Mouse (Mus musculus): ENCODE data around the gene Map4k2. TPM values are rescaled to one million over a fixed set of nuclear protein-coding genes. Genes with fewer than 3 reads are reported as not detected.
A peak's percentile ranks its signal among the peaks of the same experiment; 100 is the strongest.
"Not testable (repeated sequence)": the region's sequence is repeated elsewhere in the genome, so short reads cannot be mapped to it uniquely, and the experiment has no call there.

Gene Map4k2
- polyA plus RNA-seq, 1 experiment: 110 TPM

DNA sequence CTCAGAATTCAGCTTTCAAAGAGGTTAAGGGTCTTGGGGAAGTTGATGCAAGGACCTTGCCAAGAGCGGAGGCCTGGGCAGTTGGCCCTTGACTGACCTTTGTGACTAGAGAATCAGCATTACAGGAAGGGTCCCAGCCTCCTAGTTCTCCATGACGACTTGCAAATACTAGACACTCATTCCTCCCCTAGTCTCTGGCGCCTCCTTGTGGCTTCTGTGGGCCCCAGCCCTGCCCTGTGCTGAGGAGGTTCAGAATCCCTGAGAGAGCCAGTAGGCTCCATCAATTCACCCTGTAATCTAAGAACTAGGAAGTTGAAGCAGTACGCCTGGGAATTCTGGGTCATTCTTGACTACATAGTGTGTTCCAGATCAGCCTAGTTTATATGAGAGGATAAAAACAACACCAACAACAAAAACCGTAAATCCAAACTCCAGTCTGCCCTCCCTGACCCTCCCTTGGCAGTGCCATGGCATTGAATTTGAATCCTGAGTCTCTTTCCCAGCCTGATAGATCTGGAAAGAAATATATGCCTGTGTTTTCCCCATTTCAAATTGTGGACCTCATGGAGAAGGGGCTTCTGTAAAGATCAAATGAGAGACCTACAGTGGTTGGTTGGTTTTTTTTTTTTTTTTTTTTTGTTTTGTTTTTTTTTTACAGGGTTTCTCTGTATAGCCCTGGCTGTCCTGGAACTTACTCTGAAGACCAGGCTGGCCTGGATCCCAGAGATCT is 36.0 kb upstream of the Map4k2 start:
- DNase-seq (ENCODE audit: low read depth): peak; percentile 85
- TF ChIP-seq CTCF (IDR thresholded peaks at IDR 0.05; ENCODE audit: borderline replicate concordance, extremely low read depth, insufficient read depth, insufficient read length): peak; percentile 90
- TF ChIP-seq POLR2A (IDR thresholded peaks at IDR 0.05; ENCODE audit: borderline replicate concordance, extremely low read depth, insufficient read depth, insufficient read length, poor library complexity, severe bottlenecking): no peak

- DNase-seq (ENCODE audit: low read depth): no peak
- no peak for TF ChIP-seq CTCF (IDR thresholded peaks at IDR 0.05; ENCODE audit: borderline replicate concordance, extremely low read depth, insufficient read depth, insufficient read length)
- TF ChIP-seq POLR2A (IDR thresholded peaks at IDR 0.05; ENCODE audit: borderline replicate concordance, extremely low read depth, insufficient read depth, insufficient read length, poor library complexity, severe bottlenecking): no peak
Measured at GRCm38 (mm10) chr19:6305517-6306115, 35.3 kb upstream of the Map4k2 start.

- TF ChIP-seq CTCF (IDR thresholded peaks at IDR 0.05; ENCODE audit: borderline replicate concordance, extremely low read depth, insufficient read depth, insufficient read length) (no peak), POLR2A (IDR thresholded peaks at IDR 0.05; ENCODE audit: borderline replicate concordance, extremely low read depth, insufficient read depth, insufficient read length, poor library complexity, severe bottlenecking) (no peak)
- DNase-seq (ENCODE audit: low read depth): peak; percentile 75
Measured at GRCm38 (mm10) chr19:6306137-6306551, 34.8 kb upstream of the Map4k2 start, which contains the start of gene Cdc42bpg. TSS of gene Cdc42bpg (plus strand) at chr19:6306456.

GRCm38 (mm10) chr19:6306586-6306985 is 34.3 kb upstream of the Map4k2 start:
- no peak for TF ChIP-seq POLR2A (IDR thresholded peaks at IDR 0.05; ENCODE audit: borderline replicate concordance, extremely low read depth, insufficient read depth, insufficient read length, poor library complexity, severe bottlenecking)
- peak; percentile 66 for TF ChIP-seq CTCF (IDR thresholded peaks at IDR 0.05; ENCODE audit: borderline replicate concordance, extremely low read depth, insufficient read depth, insufficient read length)
- DNase-seq (ENCODE audit: low read depth): peak; percentile 72

- TF ChIP-seq POLR2A (IDR thresholded peaks at IDR 0.05; ENCODE audit: borderline replicate concordance, extremely low read depth, insufficient read depth, insufficient read length, poor library complexity, severe bottlenecking) (no peak), CTCF (IDR thresholded peaks at IDR 0.05; ENCODE audit: borderline replicate concordance, extremely low read depth, insufficient read depth, insufficient read length) (no peak)
- DNase-seq (ENCODE audit: low read depth): no peak
Measured at GRCm38 (mm10) chr19:6307733-6308531, 33.0 kb upstream of the Map4k2 start.

DNA sequence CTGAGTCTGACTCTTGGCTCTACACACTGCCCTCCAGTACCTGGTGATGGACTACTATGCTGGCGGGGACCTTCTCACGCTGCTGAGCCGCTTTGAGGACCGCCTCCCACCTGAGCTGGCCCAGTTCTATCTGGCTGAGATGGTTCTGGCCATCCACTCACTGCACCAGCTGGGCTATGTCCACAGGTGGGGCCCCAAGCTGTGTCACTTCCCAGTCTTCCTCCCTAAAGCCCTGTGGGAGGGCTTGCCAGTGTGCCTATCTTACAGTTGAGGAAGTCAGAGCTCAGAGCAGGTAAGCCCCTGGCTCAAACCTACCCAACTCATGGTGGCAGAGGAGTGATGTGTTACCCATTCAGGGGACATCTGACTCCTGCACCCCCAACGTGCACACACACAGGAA is 30.8 kb upstream of the Map4k2 start:
- no peak for TF ChIP-seq CTCF (IDR thresholded peaks at IDR 0.05; ENCODE audit: borderline replicate concordance, extremely low read depth, insufficient read depth, insufficient read length)
- TF ChIP-seq POLR2A (IDR thresholded peaks at IDR 0.05; ENCODE audit: borderline replicate concordance, extremely low read depth, insufficient read depth, insufficient read length, poor library complexity, severe bottlenecking): no peak
- DNase-seq (ENCODE audit: low read depth): no peak

- DNase-seq (ENCODE audit: low read depth): not testable (repeated sequence)
Measured at GRCm38 (mm10) chr19:6311783-6312182, 29.2 kb upstream of the Map4k2 start.

DNA sequence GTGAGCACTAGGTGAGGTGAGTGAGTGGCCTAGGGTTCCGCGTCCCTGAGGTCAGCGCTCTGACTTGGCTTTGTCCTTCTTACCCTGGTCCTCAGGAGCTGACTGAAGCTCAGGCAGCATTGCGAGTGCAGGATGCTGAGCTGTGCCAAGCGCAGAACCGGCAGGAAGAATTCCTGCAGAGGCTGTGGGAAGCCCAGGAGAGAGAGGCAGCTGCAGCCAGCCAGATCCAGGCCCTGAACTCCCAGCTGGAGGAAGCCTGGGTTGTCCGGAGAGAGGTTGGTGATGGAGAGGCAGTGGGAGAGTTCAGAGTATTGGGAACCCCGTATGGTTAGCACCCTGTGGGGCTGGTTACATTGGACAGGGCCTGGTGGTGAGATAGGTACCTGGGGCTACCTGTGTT is 27.1 kb upstream of the Map4k2 start:
- DNase-seq (ENCODE audit: low read depth): no peak
- TF ChIP-seq CTCF (IDR thresholded peaks at IDR 0.05; ENCODE audit: borderline replicate concordance, extremely low read depth, insufficient read depth, insufficient read length) (no peak), POLR2A (IDR thresholded peaks at IDR 0.05; ENCODE audit: borderline replicate concordance, extremely low read depth, insufficient read depth, insufficient read length, poor library complexity, severe bottlenecking) (no peak)

DNA sequence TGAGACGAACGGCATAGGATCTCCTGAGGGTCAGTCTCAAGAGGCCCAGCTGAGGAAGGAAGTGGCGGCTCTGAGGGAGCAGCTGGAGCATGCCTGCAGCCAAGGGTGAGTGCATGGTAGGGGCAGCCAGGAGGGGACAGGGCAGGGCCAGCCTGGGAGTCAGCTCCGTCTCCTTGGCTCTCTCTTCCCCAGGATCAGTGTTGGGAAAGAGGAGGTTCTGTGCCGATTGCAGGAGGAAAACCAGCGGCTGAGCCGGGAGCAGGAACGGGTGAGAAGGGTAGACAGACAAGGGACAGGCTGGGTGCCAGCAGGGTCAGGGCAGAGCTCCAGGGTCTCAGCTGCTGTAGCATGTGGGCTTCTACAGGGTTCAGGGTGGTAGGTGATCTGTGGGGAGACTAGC is 26.4 kb upstream of the Map4k2 start:
- no peak for DNase-seq (ENCODE audit: low read depth)

GRCm38 (mm10) chr19:6315573-6315972 is 25.4 kb upstream of the Map4k2 start:
- TF ChIP-seq POLR2A (IDR thresholded peaks at IDR 0.05; ENCODE audit: borderline replicate concordance, extremely low read depth, insufficient read depth, insufficient read length, poor library complexity, severe bottlenecking) (no peak), CTCF (IDR thresholded peaks at IDR 0.05; ENCODE audit: borderline replicate concordance, extremely low read depth, insufficient read depth, insufficient read length) (no peak)
- DNase-seq (ENCODE audit: low read depth): no peak

More for the DNA sequence above, 26.4 kb upstream of the Map4k2 start:
- TF ChIP-seq CTCF (IDR thresholded peaks at IDR 0.05; ENCODE audit: borderline replicate concordance, extremely low read depth, insufficient read depth, insufficient read length) (no peak), POLR2A (IDR thresholded peaks at IDR 0.05; ENCODE audit: borderline replicate concordance, extremely low read depth, insufficient read depth, insufficient read length, poor library complexity, severe bottlenecking) (no peak)

- no peak for DNase-seq (ENCODE audit: low read depth)
- TF ChIP-seq POLR2A (IDR thresholded peaks at IDR 0.05; ENCODE audit: borderline replicate concordance, extremely low read depth, insufficient read depth, insufficient read length, poor library complexity, severe bottlenecking) (no peak), CTCF (IDR thresholded peaks at IDR 0.05; ENCODE audit: borderline replicate concordance, extremely low read depth, insufficient read depth, insufficient read length) (no peak)
Measured at GRCm38 (mm10) chr19:6318145-6318544, 22.8 kb upstream of the Map4k2 start.
